Mouse (Mus musculus) liver, embryonic 13.5 days (tissue): ENCODE measurements around the gene Muc1. TPM values are rescaled to one million over a fixed set of nuclear protein-coding genes. Genes with fewer than 3 reads are reported as not detected.
A peak's percentile ranks its signal among the peaks of the same experiment; 100 is the strongest.

ENCODE experiments used
- ATAC-seq: fragments of 200-750 bp; cut with Nextera tagmentation; 2 replicates; pipeline ENCODE4 v1.8.0; 2017; ENCODE audit warnings: low read depth, mild to moderate bottlenecking, moderate number of reproducible peaks, moderate library complexity
- DNase-seq: peaks from one replicate; pipeline ENCODE4 v3.0.0; 2022
- H3K27ac ChIP-seq: fragments of 300-500 bp; sonication (generic); 2 replicates; pipeline ENCODE4 v1.5.1; 2015; ENCODE audit warnings: moderate library complexity, mild to moderate bottlenecking, inconsistent platforms
- H3K27me3 ChIP-seq: fragments of 300-500 bp; sonication (generic); 2 replicates; pipeline ENCODE4 v1.6.1; 2015; ENCODE audit warnings: mild to moderate bottlenecking, inconsistent platforms
- H3K36me3 ChIP-seq: fragments of 300-500 bp; sonication (generic); 2 replicates; pipeline ENCODE4 v1.6.1; 2015; ENCODE audit warnings: mild to moderate bottlenecking, inconsistent platforms
- H3K4me1 ChIP-seq: fragments of 300-500 bp; sonication (generic); replicated peaks from 2 replicates; pipeline ENCODE4 v1.6.1; 2015; ENCODE audit warnings: inconsistent platforms
- H3K4me2 ChIP-seq: fragments of 300-500 bp; sonication (generic); 2 replicates; pipeline ENCODE4 v1.6.1; 2015; ENCODE audit warnings: inconsistent platforms, mild to moderate bottlenecking, moderate library complexity
- H3K4me3 ChIP-seq: fragments of 300-500 bp; sonication (generic); replicated peaks from 2 replicates; pipeline ENCODE4 v1.5.1; 2015; ENCODE audit warnings: mild to moderate bottlenecking, inconsistent platforms
- H3K9ac ChIP-seq: fragments of 300-500 bp; sonication (generic); 2 replicates; pipeline ENCODE4 v1.6.1; 2015; ENCODE audit warnings: mild to moderate bottlenecking, inconsistent platforms
- H3K9me3 ChIP-seq: fragments of 300-500 bp; sonication (generic); replicated peaks from 2 replicates; pipeline ENCODE4 v1.6.1; 2016; ENCODE audit warnings: inconsistent platforms
- WGBS: fragments of 180-500 bp; shearing (Covaris S2); methylation state at CpG from one replicate; pipeline ENCODE4 v1.1.7; 2015; ENCODE audit not compliant: insufficient replicate concordance; 5-methylcytosine and 5-hydroxymethylcytosine counted together
- polyA plus RNA-seq: library from polyadenylated mRNA; unstranded; fragments of >200 nt; fragmentation: Nextera tagmentation; extraction: Ambion mirVana; gene quantifications from 2 replicates; pipeline ENCODE4 v1.2.1, GENCODE M21; 2015

Gene Muc1
- polyA plus RNA-seq, 1 experiment from 2014 or later = 0.14 TPM

DNA sequence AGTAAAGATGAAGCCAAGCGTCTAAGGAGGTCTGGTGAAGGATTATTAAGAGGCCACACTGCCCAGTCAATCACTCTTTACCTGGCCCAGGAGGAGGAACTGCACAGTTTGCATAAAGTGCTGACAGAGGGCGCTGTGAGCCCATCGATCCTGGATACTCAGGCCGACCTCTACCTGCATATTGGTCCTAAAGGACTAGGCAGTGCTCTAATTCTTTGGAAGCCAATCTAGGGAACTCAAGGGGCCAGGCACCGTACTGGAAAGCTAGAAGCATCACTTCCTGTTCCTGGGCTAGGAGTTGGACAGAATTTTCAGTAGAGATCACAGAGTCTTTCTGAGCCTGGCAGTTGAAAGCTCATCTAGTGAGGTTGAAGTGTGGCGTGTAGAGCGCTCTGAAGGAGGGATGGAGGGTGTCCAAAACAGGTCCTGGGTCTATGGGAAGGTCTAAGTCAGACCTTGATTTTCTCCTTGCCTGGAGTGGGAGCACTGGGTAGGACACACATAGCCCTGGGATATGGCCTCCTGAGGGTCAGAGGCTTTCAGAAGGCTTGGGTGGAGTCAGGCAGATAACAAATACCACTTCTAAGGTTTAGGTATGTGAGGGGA lies 21.7 kb downstream of the Muc1 start:
- Histone ChIP-seq H3K27ac (no peak overlapping the region), H3K4me1 (peaks cover 50% of the 10 kb centered on the region), H3K4me2 (0 out of 2 replicates have a peak overlapping the region, but pooled peaks have one; percentile 11), H3K27me3 (peaks cover 42% of the 10 kb centered on the region), H3K9ac (no peak overlapping the region), H3K36me3 (0 out of 2 replicates have a peak, but pooled peaks cover 5% of the 10 kb centered on the region), H3K9me3 (no peaks in the 10 kb centered on the region), H3K4me3 (no peak overlapping the region)
- WGBS = 16% methylated on average over 7 of the region's 7 CpGs
- ATAC-seq (no peak), DNase-seq (peak; percentile 31)

GRCm38 (mm10) chr3:89251365-89251895 lies 22.6 kb downstream of the Muc1 start:
- DNase-seq = no peak
- WGBS = 7% methylated on average over 17 of the region's 17 CpGs
- H3K4me1 ChIP-seq = peaks cover 45% of the 10 kb centered on the region

GRCm38 (mm10) chr3:89254994-89255393 lies 26.1 kb downstream of the Muc1 start:
- DNase-seq (no peak), ATAC-seq (peak; percentile 73)
- H3K4me3 ChIP-seq = no peak overlapping the region
- no peak overlapping the region for H3K9ac ChIP-seq
- H3K4me1 ChIP-seq = peaks cover 25% of the 10 kb centered on the region
- 43% methylated on average over 5 of the region's 5 CpGs for WGBS
- peaks cover 71% of the 10 kb centered on the region for H3K27me3 ChIP-seq
- H3K9me3 ChIP-seq = no peaks in the 10 kb centered on the region
- no peaks in the 10 kb centered on the region for H3K36me3 ChIP-seq
- H3K27ac ChIP-seq = no peak overlapping the region
- H3K4me2 ChIP-seq = no peak overlapping the region

More at GRCm38 (mm10) chr3:89251365-89251895, 22.6 kb downstream of the Muc1 start:
- H3K9me3 ChIP-seq = no peaks in the 10 kb centered on the region
- H3K9ac ChIP-seq = no peak overlapping the region
- H3K36me3 ChIP-seq = 0 out of 2 replicates have a peak, but pooled peaks cover 5% of the 10 kb centered on the region
- peaks cover 42% of the 10 kb centered on the region for H3K27me3 ChIP-seq
- no peak overlapping the region for H3K4me3 ChIP-seq
- peak overlapping the region; percentile 11 for H3K4me2 ChIP-seq
- ATAC-seq = 0 out of 2 replicates have a peak, but pooled peaks have one; percentile 12
- no peak overlapping the region for H3K27ac ChIP-seq

DNA sequence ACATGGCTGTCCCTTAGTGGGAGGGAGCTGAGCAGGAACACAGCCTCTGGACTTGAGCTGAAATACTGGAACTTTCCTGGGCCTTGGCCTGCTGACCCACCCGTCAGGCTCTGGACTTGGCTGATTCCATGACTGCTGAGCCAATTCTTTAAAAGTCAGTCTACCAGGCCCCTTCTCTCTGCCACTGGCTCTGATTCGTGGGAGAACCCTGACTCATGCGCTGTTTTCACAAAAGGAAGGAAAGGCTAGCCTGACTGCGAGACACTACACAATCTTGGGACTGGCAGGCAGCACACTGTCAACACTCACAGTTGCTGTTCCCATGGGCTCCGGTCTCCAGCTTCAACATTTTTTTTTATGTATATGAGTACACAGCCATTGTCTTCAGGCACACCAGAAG lies 27.3 kb downstream of the Muc1 start:
- DNase-seq = no peak
- WGBS = 44% methylated on average over 5 of the region's 5 CpGs

DNA sequence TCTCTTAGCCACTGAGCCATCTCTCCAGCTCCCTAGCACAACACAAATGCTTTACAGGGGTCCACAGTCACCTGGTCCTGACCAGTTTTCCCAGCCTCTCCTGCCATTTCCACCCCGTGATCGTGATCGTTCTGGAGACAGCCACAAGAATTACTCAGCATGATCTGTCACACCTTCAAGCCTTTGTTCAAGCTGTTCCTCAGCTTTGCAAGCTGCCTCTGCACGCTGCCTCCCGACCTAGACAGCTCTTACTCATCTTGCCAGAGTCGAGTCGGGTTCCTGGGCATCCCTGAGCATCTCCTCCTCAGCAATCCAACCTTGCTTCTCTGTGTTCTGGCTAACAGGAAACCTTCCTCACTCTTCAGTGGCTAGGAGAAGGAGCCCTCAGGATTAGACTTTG lies 30.2 kb downstream of the Muc1 start, which contains the start of gene Dpm3:
Gene Dpm3, plus strand, starts transcription at position 283 of the 400 bp plus-strand sequence.
- Histone ChIP-seq H3K4me3 (no peak within 1 kb of the TSS), H3K27ac (no peak within 1 kb of the TSS), H3K9me3 (no peaks in the 10 kb centered on the region), H3K4me1 (peaks cover 9% of the 10 kb centered on the region; the same call in 1 of the 2 replicates), H3K27me3 (peaks cover 46% of the 10 kb centered on the region), H3K4me2 (no peak within 1 kb of the TSS), H3K9ac (no peak within 1 kb of the TSS), H3K36me3 (no peaks in the 10 kb centered on the region)
- DNase-seq = no peak
- 50% methylated on average over 7 of the region's 7 CpGs for WGBS
- no peak for ATAC-seq

More for the DNA sequence above, 27.3 kb downstream of the Muc1 start:
- Histone ChIP-seq H3K9ac (no peak overlapping the region), H3K4me2 (no peak overlapping the region), H3K27ac (no peak overlapping the region), H3K9me3 (no peaks in the 10 kb centered on the region), H3K4me3 (no peak overlapping the region), H3K4me1 (peaks cover 18% of the 10 kb centered on the region), H3K27me3 (peaks cover 67% of the 10 kb centered on the region), H3K36me3 (no peaks in the 10 kb centered on the region)
- ATAC-seq = no peak

DNA sequence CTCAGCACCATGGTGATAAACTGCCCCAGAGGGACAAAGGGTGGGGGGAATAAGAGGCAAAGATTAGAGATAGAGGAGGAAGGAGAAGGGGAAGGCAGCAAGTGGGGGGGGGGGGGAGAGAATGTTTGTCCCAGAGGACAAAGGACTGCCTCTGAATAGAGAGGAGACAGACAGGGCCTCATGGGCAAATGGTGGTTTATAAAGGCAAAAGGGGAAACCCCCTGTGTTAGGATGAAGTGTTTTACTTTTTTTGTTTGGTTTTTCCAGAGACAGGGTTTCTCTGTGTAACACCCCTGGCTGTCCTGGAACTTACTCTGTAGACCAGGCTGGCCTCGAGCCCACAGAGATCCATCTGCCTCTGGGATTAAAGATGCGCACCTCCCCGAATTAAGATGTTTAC lies 31.4 kb downstream of the Muc1 start:
- H3K9me3 ChIP-seq = no peaks in the 10 kb centered on the region
- DNase-seq (no peak), ATAC-seq (no peak)
- 82% methylated on average over 3 of the region's 3 CpGs for WGBS
- no peak overlapping the region for H3K27ac ChIP-seq
- no peak overlapping the region for H3K4me2 ChIP-seq
- H3K4me3 ChIP-seq = no peak overlapping the region
- H3K36me3 ChIP-seq = no peaks in the 10 kb centered on the region
- H3K4me1 ChIP-seq = peaks cover 4% of the 10 kb centered on the region; the same call in 1 of the 2 replicates
- peaks cover 45% of the 10 kb centered on the region for H3K27me3 ChIP-seq
- no peak overlapping the region for H3K9ac ChIP-seq

DNA sequence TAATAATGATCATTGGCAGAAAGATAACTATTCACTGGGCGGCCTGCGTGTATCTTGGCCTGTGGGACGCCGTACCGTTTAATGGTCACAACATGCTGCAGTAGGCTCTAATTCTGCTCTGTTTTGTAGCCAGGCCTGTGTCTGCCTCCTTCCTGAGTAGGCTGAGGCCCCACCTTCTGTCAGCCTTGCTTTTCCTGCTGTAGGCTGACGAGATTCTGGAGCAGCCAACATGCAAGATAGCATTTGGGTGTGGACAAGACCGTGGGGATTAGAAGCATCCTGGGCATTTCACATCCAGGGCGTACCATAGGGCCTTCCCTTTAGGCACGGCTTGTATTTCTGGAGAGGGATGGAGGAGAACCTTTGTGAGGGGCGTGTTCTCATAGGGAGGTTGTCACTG lies 33.6 kb downstream of the Muc1 start:
- no peak for DNase-seq
- H3K9ac ChIP-seq = no peak overlapping the region
- no peak overlapping the region for H3K4me2 ChIP-seq
- H3K4me1 ChIP-seq = peaks cover 17% of the 10 kb centered on the region
- ATAC-seq = no peak
- peaks cover 30% of the 10 kb centered on the region for H3K27me3 ChIP-seq
- H3K4me3 ChIP-seq = no peak overlapping the region
- H3K27ac ChIP-seq = no peak overlapping the region
- WGBS = 42% methylated on average over 10 of the region's 10 CpGs
- H3K36me3 ChIP-seq = no peaks in the 10 kb centered on the region
- no peaks in the 10 kb centered on the region for H3K9me3 ChIP-seq

- under 1% methylated on average over 20 of the region's 20 CpGs for WGBS
- Histone ChIP-seq H3K4me2 (peak overlapping the region; percentile 95), H3K4me3 (peak overlapping the region; percentile 83), H3K4me1 (peaks cover 52% of the 10 kb centered on the region), H3K9me3 (no peaks in the 10 kb centered on the region), H3K27ac (peak overlapping the region; percentile 73), H3K9ac (peak overlapping the region; percentile 90), H3K36me3 (no peaks in the 10 kb centered on the region), H3K27me3 (peaks cover 7% of the 10 kb centered on the region; the same call in 1 of the 2 replicates)
- DNase-seq = peak; percentile 69
- ATAC-seq = peak; percentile 85
Observed at GRCm38 (mm10) chr3:89266439-89266893, 37.6 kb downstream of the Muc1 start.

- WGBS = 72% methylated on average over 8 of the region's 8 CpGs
Observed at GRCm38 (mm10) chr3:89268916-89269315, 40.1 kb downstream of the Muc1 start.

DNA sequence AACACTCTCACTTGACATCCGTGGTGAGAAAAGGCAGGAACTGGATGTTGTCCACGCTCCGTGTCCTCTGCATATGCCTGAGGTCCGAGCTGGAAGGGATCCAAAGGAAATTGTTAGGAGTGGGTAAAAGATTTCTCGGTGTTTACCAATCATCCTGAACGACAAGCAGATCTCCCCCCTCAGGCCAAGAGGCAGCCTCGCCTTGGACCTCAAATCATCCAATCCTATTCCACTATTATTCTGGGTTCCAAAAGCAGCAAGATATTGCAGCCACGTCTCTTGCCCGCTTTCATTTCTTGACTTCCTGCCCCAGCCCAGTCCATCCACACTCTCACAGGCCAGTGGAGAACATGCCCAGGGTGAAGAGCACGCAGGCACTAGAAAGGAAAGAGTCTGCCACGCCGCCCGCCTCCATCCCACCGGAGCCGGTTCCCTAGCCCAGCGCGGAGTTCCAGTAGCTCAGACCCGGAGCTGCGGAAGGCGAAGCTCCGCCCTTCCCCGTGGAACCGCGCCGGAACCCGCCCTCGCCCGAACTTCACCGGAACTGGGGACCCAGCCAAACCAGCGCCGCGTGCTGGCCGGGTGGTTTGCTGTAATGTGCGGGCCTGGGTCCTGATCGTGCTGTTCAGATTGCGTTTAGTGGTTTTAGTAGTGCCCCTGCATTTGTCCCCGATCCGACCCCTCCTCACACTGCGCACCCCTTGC lies 41.3 kb downstream of the Muc1 start, which contains the start of gene Slc50a1:
Gene Slc50a1, minus strand, starts transcription at position 520 of the 705 bp plus-strand sequence.
- 1% methylated on average over 39 of the region's 39 CpGs for WGBS
- Histone ChIP-seq H3K4me3 (peak within 1 kb of the TSS; percentile 64), H3K27me3 (0 out of 2 replicates have a peak, but pooled peaks cover 3% of the 10 kb centered on the region), H3K9ac (peak within 1 kb of the TSS; percentile 75), H3K4me2 (peak within 1 kb of the TSS; percentile 84), H3K4me1 (peaks cover 49% of the 10 kb centered on the region), H3K9me3 (no peaks in the 10 kb centered on the region), H3K36me3 (peaks cover 2% of the 10 kb centered on the region; the same call in 1 of the 2 replicates), H3K27ac (peak within 1 kb of the TSS; percentile 45; the same call in 1 of the 2 replicates)
- DNase-seq (peak; percentile 52), ATAC-seq (peak; percentile 60)

More at GRCm38 (mm10) chr3:89268916-89269315, 40.1 kb downstream of the Muc1 start:
- H3K4me1 ChIP-seq = peaks cover 49% of the 10 kb centered on the region
- H3K27me3 ChIP-seq = 0 out of 2 replicates have a peak, but pooled peaks cover 3% of the 10 kb centered on the region
- ATAC-seq (no peak), DNase-seq (no peak)
- H3K9me3 ChIP-seq = no peaks in the 10 kb centered on the region
- no peak overlapping the region for H3K27ac ChIP-seq
- no peak overlapping the region for H3K4me3 ChIP-seq
- peak overlapping the region; percentile 84 for H3K4me2 ChIP-seq
- no peaks in the 10 kb centered on the region for H3K36me3 ChIP-seq
- peak overlapping the region; percentile 75; the same call in 1 of the 2 replicates for H3K9ac ChIP-seq

DNA sequence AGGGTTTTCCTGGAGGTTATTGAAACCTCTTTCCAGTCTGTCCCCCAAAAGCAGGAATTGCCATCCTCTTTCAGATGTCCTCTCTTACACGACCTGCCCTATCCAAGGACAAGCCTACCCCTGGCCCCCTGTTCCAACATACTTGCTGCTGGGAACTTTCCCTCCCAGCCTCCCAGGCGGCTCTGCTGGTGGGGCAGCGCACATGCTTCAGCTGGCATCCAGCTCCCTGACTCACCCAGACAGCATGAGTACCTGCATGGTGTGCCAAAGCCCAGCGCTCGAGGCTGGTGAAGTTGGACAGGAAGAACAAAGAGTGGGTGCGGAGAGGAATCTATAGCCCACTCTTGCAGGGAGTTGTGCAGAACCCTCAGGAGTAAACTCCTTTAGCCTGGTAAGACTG lies 42.0 kb downstream of the Muc1 start:
- peaks cover 3% of the 10 kb centered on the region; the same call in 1 of the 2 replicates for H3K36me3 ChIP-seq
- H3K27me3 ChIP-seq = peaks cover 5% of the 10 kb centered on the region
- no peaks in the 10 kb centered on the region for H3K9me3 ChIP-seq
- ATAC-seq (no peak), DNase-seq (no peak)
- peak overlapping the region; percentile 84 for H3K4me2 ChIP-seq
- no peak overlapping the region for H3K9ac ChIP-seq
- peak overlapping the region; percentile 64; the same call in 1 of the 2 replicates for H3K4me3 ChIP-seq
- H3K4me1 ChIP-seq = peaks cover 47% of the 10 kb centered on the region
- WGBS = 72% methylated on average over 6 of the region's 6 CpGs
- no peak overlapping the region for H3K27ac ChIP-seq
